Mouse (Mus musculus): ENCODE results near the gene Pgam2.

Gene Pgam2

DNA sequence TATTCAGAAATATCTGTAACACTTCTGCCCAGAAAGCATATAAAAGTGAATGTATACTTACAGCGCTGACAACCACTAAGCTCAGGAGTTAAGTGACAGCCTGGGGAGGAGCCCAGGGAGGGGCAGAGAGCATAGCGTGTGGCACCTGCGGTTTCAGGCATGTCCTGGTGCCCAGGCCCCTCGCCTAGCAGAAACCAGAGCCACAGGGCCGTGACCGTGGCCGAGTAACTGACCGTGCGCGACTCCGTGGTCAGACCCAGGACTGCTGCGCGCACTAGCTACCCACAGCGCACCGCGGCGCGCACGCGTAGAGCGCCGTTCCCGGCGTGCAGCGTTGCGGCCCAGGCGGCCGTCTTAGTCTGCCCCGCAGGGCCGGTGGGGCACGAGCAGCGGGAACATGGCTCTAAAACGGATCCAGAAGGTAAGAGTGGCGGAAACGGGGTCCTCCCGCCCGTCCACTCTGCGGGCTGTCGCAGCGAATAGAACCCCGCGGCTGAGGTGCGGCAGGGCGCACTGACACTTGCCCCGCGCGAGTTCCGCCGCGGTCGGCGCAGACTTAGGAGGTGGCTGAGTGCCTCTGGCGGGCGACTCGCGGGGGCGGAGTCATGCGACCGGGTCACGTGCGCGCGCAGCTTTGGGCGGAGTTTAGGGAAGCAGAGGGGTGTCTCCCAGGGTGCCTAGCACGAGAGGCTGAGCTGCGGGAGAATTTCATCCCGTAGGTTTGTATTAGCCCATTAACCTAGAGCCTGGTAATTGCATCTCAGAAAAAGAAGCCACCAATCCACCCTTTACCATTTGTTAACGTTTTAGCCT, 41.5 kb downstream of the Pgam2 start, which contains the start of gene Urgcp:
TSS of gene Urgcp (minus strand) at position 557 of the 813 bp plus-strand sequence.
- ChIA-PET CTCF (interaction anchor here in 3 of 4 experiments (0.5 to 1.6 kb wide), 12 partner anchors 21 to 293 kb away, joined by 3 to 5 read pairs (median 3); partner anchors contain the start of genes Dbnl (in 3 of the 3) and Mrps24 (in 1 of the 3)), POLR2A (interaction anchor here (0.6 to 4.3 kb wide), 140 partner anchors 8 to 913 kb away, joined by 3 to 29 read pairs (median 4); partner anchors contain the start of genes Dbnl (in 4 of the 4), Mrps24 (in 4 of the 4), Ccdc117 (in 3 of the 4) and Pgam2 (in 2 of the 4))

DNA sequence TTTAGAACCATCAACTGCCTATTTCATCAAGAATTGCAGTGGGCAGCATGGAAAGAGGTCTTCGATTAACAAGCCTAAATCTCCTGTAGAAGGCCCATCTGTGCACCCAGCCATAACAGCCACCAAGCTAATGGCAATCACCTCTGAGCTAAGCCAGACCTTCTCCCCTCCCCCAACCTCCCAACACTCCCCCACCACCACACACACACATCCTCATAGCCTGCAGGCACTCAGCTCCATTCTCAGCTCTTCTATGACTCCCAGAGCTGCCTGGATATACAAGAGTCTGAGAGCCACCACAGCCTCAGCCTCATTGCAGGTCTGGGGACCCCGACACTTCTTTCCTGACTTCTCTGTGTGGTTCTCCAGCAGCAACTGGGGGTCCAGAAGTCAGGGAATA, 49.8 kb downstream of the Pgam2 start:
- ChIA-PET POLR2A (interaction anchor here in 3 of 4 experiments (0.6 to 3.0 kb wide), 5 partner anchors 8 to 342 kb away, joined by 4 to 27 read pairs (median 26); partner anchors contain the start of gene Urgcp (in 3 of the 3)), CTCF (no interaction called here)
